In the genomic region with DNA sequence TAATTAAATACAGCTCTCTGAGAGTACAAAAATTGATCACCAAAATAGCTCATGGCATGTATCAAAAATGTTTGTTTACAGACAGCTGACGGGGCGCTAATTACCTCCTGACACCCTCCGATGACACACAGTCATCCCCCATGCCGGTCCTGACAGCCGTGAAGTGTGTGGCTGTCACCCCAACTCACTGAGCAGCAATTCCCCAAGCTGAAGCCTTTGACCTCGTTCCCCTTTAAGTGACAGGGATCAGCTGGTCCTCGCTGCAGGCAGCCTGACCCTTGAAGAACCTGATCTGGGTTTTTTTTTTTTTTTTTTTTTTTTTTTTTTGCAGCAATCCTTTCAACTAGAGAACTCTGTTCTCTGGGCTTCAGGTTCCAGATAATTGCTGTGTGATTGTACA, we compare ENCODE assay signal across 28 mouse cellular contexts. TPM values are rescaled to one million over a fixed set of nuclear protein-coding genes. Genes with fewer than 3 reads are reported as not detected.
"Had no signal": no experiment of that assay in that cellular context is flagged by ENCODE, and none has a peak within 500 bp of the region (broad histone marks: within the 10 kb centered on the region; RNA-seq: fewer than 3 reads in every experiment).

No protein-coding gene starts in this region.

- ATAC-seq: liver, embryonic 12.5 days; midbrain, embryonic 13.5 days had no signal

- H3K4me1 ChIP-seq: liver, embryonic 12.5 days; liver, embryonic 15.5 days; megakaryocyte, embryonic 14.5 days had no signal

- H3K9me3 ChIP-seq: kidney, embryonic 15.5 days; limb, embryonic 10.5 days; limb, embryonic 13.5 days; liver, embryonic 12.5 days; liver, embryonic 15.5 days; lung, embryonic 15.5 days; megakaryocyte, embryonic 14.5 days; midbrain, embryonic 13.5 days; neural tube, embryonic 12.5 days had no signal

- DNase-seq: kidney, adult 8-10 months; kidney, postnatal 10 days; kidney, postnatal 36 days; liver; lung, adult 18-20 months; lung, postnatal 10 days; lung, postnatal 36 days; retina, postnatal 1 day; right cerebral cortex, postnatal 25 days; thymus, adult 18-20 months; thymus, postnatal 36 days had no signal

- H3K4me3 ChIP-seq: kidney, embryonic 15.5 days; limb, embryonic 10.5 days; limb, embryonic 13.5 days; liver, embryonic 12.5 days; liver, embryonic 15.5 days; lung, embryonic 15.5 days; megakaryocyte, embryonic 14.5 days; midbrain, embryonic 13.5 days; neural tube, embryonic 12.5 days had no signal

- H3K9ac ChIP-seq: kidney, embryonic 15.5 days; limb, embryonic 13.5 days; liver, embryonic 12.5 days; liver, embryonic 15.5 days; lung, embryonic 15.5 days; midbrain, embryonic 13.5 days; neural tube, embryonic 12.5 days had no signal

- H3K36me3 ChIP-seq: kidney, embryonic 15.5 days; limb, embryonic 10.5 days; limb, embryonic 13.5 days; liver, embryonic 12.5 days; liver, embryonic 15.5 days; lung, embryonic 15.5 days; midbrain, embryonic 13.5 days; neural tube, embryonic 12.5 days had no signal

- H3K27ac ChIP-seq: kidney, embryonic 15.5 days; limb, embryonic 10.5 days; limb, embryonic 13.5 days; liver, embryonic 12.5 days; liver, embryonic 15.5 days; lung, embryonic 15.5 days; midbrain, embryonic 13.5 days; neural tube, embryonic 12.5 days had no signal

- H3K27me3 ChIP-seq: liver, embryonic 15.5 days; lung, embryonic 15.5 days; neural tube, embryonic 12.5 days had no signal

- H3K4me2 ChIP-seq: kidney, embryonic 15.5 days; limb, embryonic 13.5 days; liver, embryonic 12.5 days; liver, embryonic 15.5 days; lung, embryonic 15.5 days; midbrain, embryonic 13.5 days; neural tube, embryonic 12.5 days had no signal

RNA-seq across cellular contexts. Expression of a gene that starts 58.5 kb away (rescaled TPM):
- total RNA-seq: layer of hippocampus, postnatal 14 days; left cerebral cortex, postnatal 25 days; neutrophil, adult 5-6 weeks had no signal
- polyA plus RNA-seq: kidney, embryonic 15.5 days; liver, embryonic 12.5 days; liver, embryonic 15.5 days; lung, embryonic 15.5 days; midbrain, embryonic 13.5 days; neural tube, embryonic 12.5 days; small intestine, adult 2 months; spleen, adult 2 months; stomach, embryonic 16.5 days; testis, adult 2 months; urinary bladder, adult 2 months had no signal

RNA-seq across cellular contexts. Expression of a gene that starts 59.8 kb away (rescaled TPM):
- total RNA-seq: layer of hippocampus, postnatal 14 days; left cerebral cortex, postnatal 25 days; neutrophil, adult 5-6 weeks had no signal
- polyA plus RNA-seq: limb, embryonic 10.5 days; limb, embryonic 13.5 days; liver, embryonic 12.5 days; midbrain, embryonic 13.5 days; neural tube, embryonic 12.5 days; spleen, adult 2 months; testis, adult 2 months; urinary bladder, adult 2 months had no signal
